Comparison of ENCODE assay signal across 20 mouse cellular contexts in the genomic region with DNA sequence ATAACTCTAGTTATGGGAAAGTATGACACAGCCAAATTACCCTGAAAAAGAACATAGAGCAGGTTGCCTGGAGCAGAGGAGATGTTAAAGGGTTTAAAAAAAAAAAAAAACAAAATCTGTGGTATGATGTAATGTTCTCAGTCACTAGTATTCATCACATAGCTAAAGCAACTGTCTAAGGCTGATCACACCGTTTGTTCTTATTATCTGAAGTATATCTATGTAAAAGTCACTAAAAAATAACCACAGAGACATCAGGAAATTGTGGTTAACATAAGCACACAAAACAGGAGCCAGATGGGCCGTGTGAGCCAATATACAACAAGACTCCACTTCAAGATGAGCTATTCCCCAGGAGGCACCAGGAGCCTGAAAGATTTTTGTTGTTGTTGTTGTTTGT. TPM values are rescaled to one million over a fixed set of nuclear protein-coding genes. Genes with fewer than 3 reads are reported as not detected.
A peak's percentile ranks its signal among the peaks of the same experiment; 100 is the strongest.
DNase-seq lines count a peak whose midpoint lies in the region; ATAC-seq lines count a peak whose summit lies in the region.
"Had no signal": no experiment of that assay in that cellular context is flagged by ENCODE, and none has a peak within 500 bp of the region (broad histone marks: within the 10 kb centered on the region; RNA-seq: fewer than 3 reads in every experiment).

No protein-coding gene starts in this region.

- peak; percentile 92 for DNase-seq in 416B (ENCODE audit: low read depth)
- DNase-seq in CD4-positive helper T cell, adult 2 months (ENCODE audit: low read depth, low spot score): peak; percentile 87
- no peak for DNase-seq in cerebellum, adult 11-12 months
- DNase-seq in cerebellum, adult 8-10 months: no peak
- DNase-seq in cerebellum, adult 18-20 months: no peak
- DNase-seq in gastrocnemius, adult 18-20 months (ENCODE audit: low spot score): no peak
- DNase-seq: adrenal gland, postnatal 14 days; heart, adult 2 months; heart, postnatal 10 days; kidney, adult 8-10 months; kidney, postnatal 4 days; right cerebral cortex, postnatal 4 days; thymus, postnatal 25 days had no signal

- no peaks in the 10 kb centered on the region for H3K9me3 ChIP-seq in megakaryocyte, embryonic 14.5 days
- H3K9me3 ChIP-seq: forebrain, embryonic 12.5 days; limb, embryonic 12.5 days; midbrain, embryonic 12.5 days had no signal

- peak; percentile 87 for ATAC-seq in activated CD4-positive, CD25-positive, alpha-beta regulatory T cell, adult 4 months
- ATAC-seq: hindbrain, embryonic 16.5 days; lung, postnatal 0 days had no signal

- H3K36me3 ChIP-seq in megakaryocyte, embryonic 14.5 days (replicated peaks; ENCODE audit: low read length): peaks cover 10% of the 10 kb centered on the region
- H3K36me3 ChIP-seq: forebrain, embryonic 12.5 days; limb, embryonic 12.5 days; midbrain, embryonic 12.5 days had no signal

- H3K4me3 ChIP-seq in megakaryocyte, embryonic 14.5 days (replicated peaks): peak overlapping the region; percentile 69
- H3K4me3 ChIP-seq: forebrain, embryonic 12.5 days; heart, adult 2 months; limb, embryonic 12.5 days; midbrain, embryonic 12.5 days had no signal

- no peaks in the 10 kb centered on the region for H3K27me3 ChIP-seq in megakaryocyte, embryonic 14.5 days (replicated peaks)
- H3K27me3 ChIP-seq: forebrain, embryonic 12.5 days; limb, embryonic 12.5 days; midbrain, embryonic 12.5 days had no signal

- H3K4me1 ChIP-seq in megakaryocyte, embryonic 14.5 days: peaks cover 86% of the 10 kb centered on the region

RNA-seq across cellular contexts. Expression of a gene that starts 41.8 kb away (rescaled TPM):
- 10 to 100 TPM; 75.8 to 77.3 TPM for polyA plus RNA-seq in activated CD4-positive, CD25-positive, alpha-beta regulatory T cell, adult 4 months (2017; shearing (Covaris generic))
- polyA plus RNA-seq in megakaryocyte, embryonic 14.5 days (2012; ENCODE audit: insufficient read depth, low replicate concordance): 46.9 and 49.4 TPM in 2 replicates
- 10 to 100 TPM; 61.1 to 68.9 TPM for total RNA-seq in gastrocnemius, adult 18-20 months (2021)

Comparison
In these comparisons a context has a peak if more than half of its experiments do, and no peak if none do; other contexts are left out.
1. DNase-seq: peak in 416B (single experiment) and CD4-positive helper T cell, adult 2 months (single experiment); none in cerebellum, adult 11-12 months (single experiment), cerebellum, adult 8-10 months (single experiment), cerebellum, adult 18-20 months (0 of 2) and gastrocnemius, adult 18-20 months (single experiment).